Mouse (Mus musculus): ENCODE data around the gene Vps37b. TPM values are rescaled to one million over a fixed set of nuclear protein-coding genes. Genes with fewer than 3 reads are reported as not detected.

Gene Vps37b
- total RNA-seq, 2 experiments from 2014 or later: 38.4 to 41.6 TPM

Small RNA genes within 50 kb of the gene (microRNA-seq; reads per million reads assigned to microRNA genes)
- 0.59 to 2.7 reads per million in 2 experiments for gene Mir7032

Other genes with a start within 250 kb of the Vps37b start
- gene Hcar2, start 166.8 kb downstream of the Vps37b start, total RNA-seq (2021): not detected
- under 1 TPM; 0.66 to 0.85 TPM for gene Hcar1, start 152.2 kb downstream of the Vps37b start, total RNA-seq (2021)
- gene Denr, start 125.1 kb downstream of the Vps37b start, total RNA-seq (2021): 10 to 100 TPM; 70.7 to 76.0 TPM
- 1 to 10 TPM; 1.3 to 1.6 TPM for gene Gm43518, start 104.9 kb downstream of the Vps37b start, total RNA-seq (2021)
- 1 to 10 TPM; 2.9 to 3.3 TPM for gene Ccdc62, start 101.6 kb downstream of the Vps37b start, total RNA-seq (2021)
- gene Hip1r, start 58.6 kb downstream of the Vps37b start, total RNA-seq (2021): 10 to 100 TPM; 63.7 to 70.1 TPM
- gene Abcb9, start 63.5 kb upstream of the Vps37b start, total RNA-seq (2021): 10 to 100 TPM; 30.6 to 32.0 TPM
- 10 to 100 TPM; 30.8 to 37.0 TPM for gene Ogfod2, start 80.0 kb upstream of the Vps37b start, total RNA-seq (2021)
- 10 to 100 TPM; 54.3 to 60.0 TPM for gene Arl6ip4, start 83.8 kb upstream of the Vps37b start, total RNA-seq (2021)
- 100 to 1,000 TPM; 125 to 126 TPM for gene Pitpnm2, start 217.5 kb upstream of the Vps37b start, total RNA-seq (2021)